Mouse (Mus musculus) kidney, embryonic 16.5 days (tissue): ENCODE data around the gene Bcan. TPM values are rescaled to one million over a fixed set of nuclear protein-coding genes. Genes with fewer than 3 reads are reported as not detected.

Source experiments
- ATAC-seq: fragments of 200-750 bp; cut with Nextera tagmentation; 2 replicates; pipeline ENCODE4 v1.8.0; 2017; ENCODE audit warnings: moderate TSS enrichment; ENCODE audit not compliant: low FRiP score, low TSS enrichment
- H3K27ac ChIP-seq: fragments of 300-500 bp; sonication (generic); 2 replicates; pipeline ENCODE4 v1.5.1; 2014; ENCODE audit warnings: low read length
- H3K27me3 ChIP-seq: fragments of 300-500 bp; sonication (generic); 2 replicates; pipeline ENCODE4 v1.6.1; 2014; ENCODE audit warnings: low read length, control low read depth, mixed read lengths; ENCODE audit not compliant: insufficient read depth
- H3K36me3 ChIP-seq: fragments of 300-500 bp; sonication (generic); 2 replicates; pipeline ENCODE4 v1.6.1; 2014; ENCODE audit warnings: low read length, control low read depth, mixed read lengths; ENCODE audit not compliant: insufficient read depth
- H3K4me1 ChIP-seq: fragments of 300-500 bp; sonication (generic); 2 replicates; pipeline ENCODE4 v1.6.1; 2014; ENCODE audit warnings: low read length, control low read depth, mixed read lengths; ENCODE audit not compliant: insufficient read depth
- H3K4me2 ChIP-seq: fragments of 300-500 bp; sonication (generic); replicated peaks from 2 replicates; pipeline ENCODE4 v1.6.1; 2014; ENCODE audit warnings: low read depth, low read length
- H3K4me3 ChIP-seq: fragments of 300-500 bp; sonication (generic); 2 replicates; pipeline ENCODE4 v1.5.1; 2014; ENCODE audit warnings: mild to moderate bottlenecking, low read length
- H3K9ac ChIP-seq: fragments of 300-500 bp; sonication (generic); replicated peaks from 2 replicates; pipeline ENCODE4 v1.6.1; 2014; ENCODE audit warnings: low read length
- H3K9me3 ChIP-seq: fragments of 300-500 bp; sonication (generic); 2 replicates; pipeline ENCODE4 v1.6.1; 2016; ENCODE audit warnings: low read length, control low read depth
- WGBS: fragments of 180-500 bp; shearing (Covaris S2); extraction: QIAGEN DNeasy Blood & Tissue Kit; methylation state at CpG from one replicate; pipeline ENCODE4 v1.1.7; 2014; 5-methylcytosine and 5-hydroxymethylcytosine counted together
- polyA plus RNA-seq: library from polyadenylated mRNA; unstranded; fragments of >200 nt; fragmentation: Nextera tagmentation; extraction: Ambion mirVana; gene quantifications from 2 replicates; pipeline ENCODE4 v1.2.1, GENCODE M21; 2015

Bcan gene
- polyA plus RNA-seq, 1 experiment from 2014 or later, result 0.10 TPM

- 2% methylated on average over 14 of the region's 17 CpGs for WGBS
- Histone ChIP-seq H3K36me3 (no peaks in the 10 kb centered on the region), H3K4me1 (peaks cover 72% of the 10 kb centered on the region), H3K9me3 (no peaks in the 10 kb centered on the region), H3K4me3 (peak overlapping the region; percentile 46), H3K4me2 (peak overlapping the region; percentile 75), H3K27ac (no peak overlapping the region; the same call in 1 of the 2 replicates), H3K9ac (peak overlapping the region; percentile 64), H3K27me3 (peaks cover 16% of the 10 kb centered on the region; the same call in 1 of the 2 replicates)
- no peak for ATAC-seq
Observed at GRCm38 (mm10) chr3:87947811-87948199, 52.2 kb downstream of the Bcan start.

GRCm38 (mm10) chr3:87947056-87947810, 52.8 kb downstream of the Bcan start:
- Histone ChIP-seq H3K9me3 (no peaks in the 10 kb centered on the region), H3K4me1 (peaks cover 71% of the 10 kb centered on the region), H3K27ac (peak overlapping the region; percentile 70), H3K4me2 (peak overlapping the region; percentile 75), H3K36me3 (0 out of 2 replicates have a peak, but pooled peaks cover 5% of the 10 kb centered on the region), H3K9ac (peak overlapping the region; percentile 64), H3K27me3 (peaks cover 16% of the 10 kb centered on the region; the same call in 1 of the 2 replicates), H3K4me3 (peak overlapping the region; percentile 46)
- peak; percentile 21; the same call in 1 of the 2 replicates for ATAC-seq
- 5% methylated on average over 26 of the region's 26 CpGs for WGBS

- H3K4me1 ChIP-seq, result peaks cover 64% of the 10 kb centered on the region
- H3K9ac ChIP-seq, result 0 out of 2 replicates have a peak overlapping the region, but pooled peaks have one; percentile 9
- H3K36me3 ChIP-seq, result peaks cover 12% of the 10 kb centered on the region
- H3K27ac ChIP-seq, result peak overlapping the region; percentile 70; the same call in 1 of the 2 replicates
- peak overlapping the region; percentile 75; the same call in 1 of the 2 replicates for H3K4me2 ChIP-seq
- peaks cover 11% of the 10 kb centered on the region; the same call in 1 of the 2 replicates for H3K27me3 ChIP-seq
- no peaks in the 10 kb centered on the region for H3K9me3 ChIP-seq
- H3K4me3 ChIP-seq, result no peak overlapping the region
- ATAC-seq, result no peak
- 17% methylated on average over 1 of the region's 1 CpGs for WGBS
Observed at GRCm38 (mm10) chr3:87946541-87946860, 53.5 kb downstream of the Bcan start.

GRCm38 (mm10) chr3:87945781-87946540, 54.1 kb downstream of the Bcan start:
- H3K4me2 ChIP-seq, result no peak overlapping the region
- 0 out of 2 replicates have a peak overlapping the region, but pooled peaks have one; percentile 9 for H3K9ac ChIP-seq
- no peak overlapping the region for H3K4me3 ChIP-seq
- peaks cover 60% of the 10 kb centered on the region for H3K4me1 ChIP-seq
- H3K9me3 ChIP-seq, result no peaks in the 10 kb centered on the region
- peaks cover 18% of the 10 kb centered on the region for H3K36me3 ChIP-seq
- H3K27me3 ChIP-seq, result peaks cover 9% of the 10 kb centered on the region; the same call in 1 of the 2 replicates
- 36% methylated on average over 12 of the region's 12 CpGs for WGBS
- H3K27ac ChIP-seq, result peak overlapping the region; percentile 70; the same call in 1 of the 2 replicates
- ATAC-seq, result no peak

GRCm38 (mm10) chr3:87944838-87945600, 55.0 kb downstream of the Bcan start:
- Histone ChIP-seq H3K4me2 (no peak overlapping the region), H3K4me3 (no peak overlapping the region), H3K27me3 (0 out of 2 replicates have a peak, but pooled peaks cover 3% of the 10 kb centered on the region), H3K27ac (no peak overlapping the region), H3K36me3 (peaks cover 24% of the 10 kb centered on the region), H3K9ac (0 out of 2 replicates have a peak overlapping the region, but pooled peaks have one; percentile 1), H3K9me3 (no peaks in the 10 kb centered on the region), H3K4me1 (peaks cover 53% of the 10 kb centered on the region)
- peak; percentile 58 for ATAC-seq
- WGBS, result 22% methylated on average over 4 of the region's 4 CpGs

GRCm38 (mm10) chr3:87943586-87943985, 56.4 kb downstream of the Bcan start:
- peaks cover 38% of the 10 kb centered on the region for H3K36me3 ChIP-seq
- H3K9ac ChIP-seq, result no peak overlapping the region
- ATAC-seq, result no peak
- H3K4me3 ChIP-seq, result no peak overlapping the region
- H3K4me1 ChIP-seq, result peaks cover 39% of the 10 kb centered on the region
- H3K9me3 ChIP-seq, result no peaks in the 10 kb centered on the region
- H3K27ac ChIP-seq, result no peak overlapping the region
- H3K4me2 ChIP-seq, result no peak overlapping the region
- WGBS, result 58% methylated on average over 7 of the region's 7 CpGs
- no peaks in the 10 kb centered on the region for H3K27me3 ChIP-seq

GRCm38 (mm10) chr3:87942471-87942870, 57.6 kb downstream of the Bcan start:
- Histone ChIP-seq H3K27me3 (no peaks in the 10 kb centered on the region), H3K9me3 (no peaks in the 10 kb centered on the region), H3K27ac (no peak overlapping the region), H3K4me1 (peaks cover 28% of the 10 kb centered on the region), H3K4me2 (no peak overlapping the region), H3K36me3 (peaks cover 48% of the 10 kb centered on the region), H3K9ac (no peak overlapping the region), H3K4me3 (no peak overlapping the region)
- 85% methylated on average over 2 of the region's 2 CpGs for WGBS
- ATAC-seq, result no peak

GRCm38 (mm10) chr3:87940611-87941010, 59.4 kb downstream of the Bcan start:
- Histone ChIP-seq H3K4me1 (peaks cover 17% of the 10 kb centered on the region), H3K4me3 (no peak overlapping the region), H3K36me3 (peaks cover 55% of the 10 kb centered on the region), H3K9me3 (no peaks in the 10 kb centered on the region), H3K27me3 (no peaks in the 10 kb centered on the region), H3K27ac (no peak overlapping the region), H3K4me2 (no peak overlapping the region), H3K9ac (no peak overlapping the region)
- no peak for ATAC-seq
- WGBS, result 68% methylated on average over 5 of the region's 5 CpGs
